Mouse (Mus musculus) kidney, embryonic 15.5 days (tissue): Measurements from ENCODE around the gene Herc4. TPM values are rescaled to one million over a fixed set of nuclear protein-coding genes. Genes with fewer than 3 reads are reported as not detected.
A peak's percentile ranks its signal among the peaks of the same experiment; 100 is the strongest.

Experiments
- ATAC-seq: fragments of 200-750 bp; cut with Nextera tagmentation; replicated peaks from 2 replicates; pipeline ENCODE4 v1.8.0; 2017; ENCODE audit warnings: moderate TSS enrichment; ENCODE audit not compliant: low FRiP score
- H3K27ac ChIP-seq: fragments of 300-500 bp; sonication (generic); 2 replicates; pipeline ENCODE4 v1.5.1; 2015; ENCODE audit warnings: mild to moderate bottlenecking, inconsistent platforms
- H3K27me3 ChIP-seq: fragments of 300-500 bp; sonication (generic); 2 replicates; pipeline ENCODE4 v1.6.1; 2015; ENCODE audit warnings: inconsistent platforms
- H3K36me3 ChIP-seq: fragments of 300-500 bp; sonication (generic); 2 replicates; pipeline ENCODE4 v1.6.1; 2015; ENCODE audit warnings: inconsistent platforms
- H3K4me1 ChIP-seq: fragments of 300-500 bp; sonication (generic); 2 replicates; pipeline ENCODE4 v1.6.1; 2015; ENCODE audit warnings: inconsistent platforms
- H3K4me2 ChIP-seq: fragments of 300-500 bp; sonication (generic); 2 replicates; pipeline ENCODE4 v1.6.1; 2015; ENCODE audit warnings: moderate library complexity, mild to moderate bottlenecking, inconsistent platforms
- H3K4me3 ChIP-seq: fragments of 300-500 bp; sonication (generic); replicated peaks from 2 replicates; pipeline ENCODE4 v1.5.1; 2015; ENCODE audit warnings: mild to moderate bottlenecking, inconsistent platforms
- H3K9ac ChIP-seq: fragments of 300-500 bp; sonication (generic); 2 replicates; pipeline ENCODE4 v1.6.1; 2015; ENCODE audit warnings: mild to moderate bottlenecking, inconsistent platforms
- H3K9me3 ChIP-seq: fragments of 300-500 bp; sonication (generic); replicated peaks from 2 replicates; pipeline ENCODE4 v1.6.1; 2016; ENCODE audit warnings: inconsistent platforms
- WGBS: fragments of 180-500 bp; shearing (Covaris S2); methylation state at CpG from one replicate; pipeline ENCODE4 v1.1.7; 2015; ENCODE audit warnings: mixed read lengths; 5-methylcytosine and 5-hydroxymethylcytosine counted together
- polyA plus RNA-seq: library from polyadenylated mRNA; unstranded; fragments of >200 nt; fragmentation: Nextera tagmentation; extraction: Ambion mirVana; gene quantifications from 2 replicates; pipeline ENCODE4 v1.2.1, GENCODE M21; 2015

The Herc4 gene
- 38.4 and 40.2 TPM in 2 replicates for polyA plus RNA-seq

- H3K27me3 ChIP-seq: no peaks in the 10 kb centered on the region
- H3K4me3 ChIP-seq: peak within 1 kb of the TSS; percentile 61
- peak within 1 kb of the TSS; percentile 64 for H3K4me2 ChIP-seq
- WGBS: 1% methylated on average over 43 of the region's 44 CpGs
- peak; percentile 100 for ATAC-seq
- H3K27ac ChIP-seq: peak within 1 kb of the TSS; percentile 99
- H3K4me1 ChIP-seq: peaks cover 7% of the 10 kb centered on the region
- 0 out of 2 replicates have a peak, but pooled peaks cover 3% of the 10 kb centered on the region for H3K36me3 ChIP-seq
- H3K9me3 ChIP-seq: no peaks in the 10 kb centered on the region
- H3K9ac ChIP-seq: peak within 1 kb of the TSS; percentile 78
These were observed at the start of gene Herc4 for GRCm38 (mm10) chr10:63243493-63244054. Gene Herc4 (plus strand): TSS chr10:63243810.

- Histone ChIP-seq H3K4me3 (no peak overlapping the region), H3K9ac (no peak overlapping the region), H3K9me3 (no peaks in the 10 kb centered on the region), H3K4me2 (no peak overlapping the region), H3K36me3 (no peaks in the 10 kb centered on the region), H3K27me3 (no peaks in the 10 kb centered on the region), H3K4me1 (no peaks in the 10 kb centered on the region), H3K27ac (no peak overlapping the region)
- WGBS: 88% methylated on average over 4 of the region's 4 CpGs
- ATAC-seq: no peak
These were observed 44.6 kb upstream of the Herc4 start for GRCm38 (mm10) chr10:63199008-63199407.

- Histone ChIP-seq H3K4me1 (no peaks in the 10 kb centered on the region), H3K9ac (no peak overlapping the region), H3K36me3 (no peaks in the 10 kb centered on the region), H3K9me3 (no peaks in the 10 kb centered on the region), H3K4me2 (no peak overlapping the region), H3K27me3 (no peaks in the 10 kb centered on the region), H3K4me3 (no peak overlapping the region), H3K27ac (no peak overlapping the region)
- no peak for ATAC-seq
- 72% methylated on average over 8 of the region's 8 CpGs for WGBS
These were observed 42.1 kb upstream of the Herc4 start for GRCm38 (mm10) chr10:63201534-63201933.

- WGBS: 71% methylated on average over 3 of the region's 3 CpGs
- Histone ChIP-seq H3K9me3 (no peaks in the 10 kb centered on the region), H3K27me3 (no peaks in the 10 kb centered on the region), H3K4me2 (no peak overlapping the region), H3K9ac (no peak overlapping the region), H3K4me3 (no peak overlapping the region), H3K27ac (no peak overlapping the region), H3K4me1 (no peaks in the 10 kb centered on the region), H3K36me3 (no peaks in the 10 kb centered on the region)
- ATAC-seq: no peak
These were observed 40.6 kb upstream of the Herc4 start for GRCm38 (mm10) chr10:63203002-63203401.

GRCm38 (mm10) chr10:63203728-63204127 lies 39.9 kb upstream of the Herc4 start, which contains the start of gene Mypn:
Gene Mypn (minus strand): TSS chr10:63203952.
- no peaks in the 10 kb centered on the region for H3K4me1 ChIP-seq
- H3K4me2 ChIP-seq: no peak within 1 kb of the TSS
- H3K27ac ChIP-seq: no peak within 1 kb of the TSS
- H3K4me3 ChIP-seq: no peak within 1 kb of the TSS
- WGBS: 89% methylated on average over 15 of the region's 15 CpGs
- H3K9me3 ChIP-seq: no peaks in the 10 kb centered on the region
- ATAC-seq: no peak
- H3K9ac ChIP-seq: no peak within 1 kb of the TSS
- no peaks in the 10 kb centered on the region for H3K36me3 ChIP-seq
- H3K27me3 ChIP-seq: no peaks in the 10 kb centered on the region

- 54% methylated on average over 6 of the region's 6 CpGs for WGBS
- Histone ChIP-seq H3K27ac (no peak overlapping the region), H3K27me3 (no peaks in the 10 kb centered on the region), H3K4me2 (no peak overlapping the region), H3K4me3 (no peak overlapping the region), H3K36me3 (no peaks in the 10 kb centered on the region), H3K9ac (no peak overlapping the region), H3K9me3 (no peaks in the 10 kb centered on the region), H3K4me1 (no peaks in the 10 kb centered on the region)
- ATAC-seq: no peak
These were observed 34.7 kb upstream of the Herc4 start for GRCm38 (mm10) chr10:63208871-63209270.

GRCm38 (mm10) chr10:63221081-63221783 lies 22.4 kb upstream of the Herc4 start:
- Histone ChIP-seq H3K9me3 (no peaks in the 10 kb centered on the region), H3K9ac (no peak overlapping the region), H3K4me1 (no peaks in the 10 kb centered on the region), H3K4me3 (no peak overlapping the region), H3K36me3 (no peaks in the 10 kb centered on the region), H3K4me2 (no peak overlapping the region), H3K27ac (no peak overlapping the region), H3K27me3 (no peaks in the 10 kb centered on the region)
- 67% methylated on average over 7 of the region's 7 CpGs for WGBS
- ATAC-seq: no peak

- Histone ChIP-seq H3K27ac (no peak overlapping the region), H3K4me3 (no peak overlapping the region), H3K27me3 (no peaks in the 10 kb centered on the region), H3K9me3 (no peaks in the 10 kb centered on the region), H3K36me3 (no peaks in the 10 kb centered on the region), H3K4me2 (no peak overlapping the region), H3K4me1 (no peaks in the 10 kb centered on the region), H3K9ac (no peak overlapping the region)
- ATAC-seq: no peak
- 63% methylated on average over 12 of the region's 12 CpGs for WGBS
These were observed 19.3 kb upstream of the Herc4 start for GRCm38 (mm10) chr10:63224341-63224740.

- Histone ChIP-seq H3K9ac (no peak overlapping the region), H3K4me1 (no peaks in the 10 kb centered on the region), H3K27me3 (no peaks in the 10 kb centered on the region), H3K4me2 (no peak overlapping the region), H3K36me3 (no peaks in the 10 kb centered on the region), H3K27ac (no peak overlapping the region), H3K9me3 (no peaks in the 10 kb centered on the region), H3K4me3 (no peak overlapping the region)
- no peak for ATAC-seq
- 85% methylated on average over 7 of the region's 7 CpGs for WGBS
These were observed 13.3 kb upstream of the Herc4 start for GRCm38 (mm10) chr10:63230266-63230665.

GRCm38 (mm10) chr10:63230854-63231253 lies 12.8 kb upstream of the Herc4 start:
- H3K9me3 ChIP-seq: no peaks in the 10 kb centered on the region
- no peaks in the 10 kb centered on the region for H3K4me1 ChIP-seq
- H3K36me3 ChIP-seq: no peaks in the 10 kb centered on the region
- H3K27ac ChIP-seq: no peak overlapping the region
- H3K27me3 ChIP-seq: no peaks in the 10 kb centered on the region
- WGBS: 40% methylated on average over 3 of the region's 5 CpGs
- ATAC-seq: no peak
- H3K4me2 ChIP-seq: no peak overlapping the region
- no peak overlapping the region for H3K4me3 ChIP-seq
- no peak overlapping the region for H3K9ac ChIP-seq

GRCm38 (mm10) chr10:63231630-63232029 lies 12.0 kb upstream of the Herc4 start:
- no peaks in the 10 kb centered on the region for H3K27me3 ChIP-seq
- no peaks in the 10 kb centered on the region for H3K36me3 ChIP-seq
- H3K9ac ChIP-seq: no peak overlapping the region
- ATAC-seq: no peak
- H3K27ac ChIP-seq: no peak overlapping the region
- 69% methylated on average over 5 of the region's 5 CpGs for WGBS
- no peak overlapping the region for H3K4me2 ChIP-seq
- no peaks in the 10 kb centered on the region for H3K4me1 ChIP-seq
- H3K4me3 ChIP-seq: no peak overlapping the region
- H3K9me3 ChIP-seq: no peaks in the 10 kb centered on the region

GRCm38 (mm10) chr10:63234133-63234532 lies 9.5 kb upstream of the Herc4 start:
- ATAC-seq: no peak
- Histone ChIP-seq H3K9ac (no peak overlapping the region), H3K4me2 (no peak overlapping the region), H3K36me3 (no peaks in the 10 kb centered on the region), H3K27ac (no peak overlapping the region), H3K4me3 (no peak overlapping the region), H3K9me3 (no peaks in the 10 kb centered on the region), H3K4me1 (no peaks in the 10 kb centered on the region), H3K27me3 (no peaks in the 10 kb centered on the region)
- WGBS: 86% methylated on average over 5 of the region's 5 CpGs
